Mouse (Mus musculus) embryonic facial prominence, embryonic 11.5 days (tissue): ENCODE measurements around the gene Syt1. TPM values are rescaled to one million over a fixed set of nuclear protein-coding genes. Genes with fewer than 3 reads are reported as not detected.

Source experiments
- ATAC-seq: fragments of 200-750 bp; cut with Nextera tagmentation; replicated peaks from 2 replicates; pipeline ENCODE4 v1.8.0; 2017; ENCODE audit warnings: low read depth; ENCODE audit not compliant: insufficient number of reproducible peaks, low FRiP score, low TSS enrichment
- DNase-seq: peaks from one replicate; pipeline ENCODE4 v3.0.0-alpha.2; 2015; ENCODE audit warnings: low spot score
- H3K27ac ChIP-seq: fragments of 300-500 bp; sonication (generic); replicated peaks from 2 replicates; pipeline ENCODE4 v1.5.1; 2014; ENCODE audit warnings: mild to moderate bottlenecking, low read depth, low read length, control low read depth
- H3K27me3 ChIP-seq: fragments of 300-500 bp; sonication (generic); 2 replicates; pipeline ENCODE4 v1.6.1; 2014; ENCODE audit warnings: mild to moderate bottlenecking, low read length, moderate library complexity, mixed read lengths; ENCODE audit not compliant: control insufficient read depth, insufficient read depth
- H3K36me3 ChIP-seq: fragments of 300-500 bp; sonication (generic); replicated peaks from 2 replicates; pipeline ENCODE4 v1.6.1; 2014; ENCODE audit warnings: low read depth, mild to moderate bottlenecking, low read length, moderate library complexity, mixed read lengths; ENCODE audit not compliant: control insufficient read depth, insufficient read depth
- H3K4me1 ChIP-seq: fragments of 300-500 bp; sonication (generic); 2 replicates; pipeline ENCODE4 v1.6.1; 2014; ENCODE audit warnings: low read length, mixed read lengths; ENCODE audit not compliant: control insufficient read depth, insufficient read depth
- H3K4me2 ChIP-seq: fragments of 300-500 bp; sonication (generic); 2 replicates; pipeline ENCODE4 v1.6.1; 2014; ENCODE audit warnings: low read depth, mild to moderate bottlenecking, control low read depth, low read length, moderate library complexity
- H3K4me3 ChIP-seq: fragments of 300-500 bp; sonication (generic); 2 replicates; pipeline ENCODE4 v1.5.1; 2014; ENCODE audit warnings: low read depth, low read length, control low read depth
- H3K9ac ChIP-seq: fragments of 300-500 bp; sonication (generic); replicated peaks from 2 replicates; pipeline ENCODE4 v1.6.1; 2014; ENCODE audit warnings: mild to moderate bottlenecking, control low read depth, low read length
- H3K9me3 ChIP-seq: fragments of 300-500 bp; sonication (generic); replicated peaks from 2 replicates; pipeline ENCODE4 v1.6.1; 2016; ENCODE audit warnings: mild to moderate bottlenecking, low read length, inconsistent platforms, mixed read lengths; ENCODE audit not compliant: control insufficient read depth
- WGBS: fragments of 180-500 bp; shearing (Covaris S2); extraction: QIAGEN DNeasy Blood & Tissue Kit; methylation state at CpG from one replicate; pipeline ENCODE4 v1.1.7; 2014; 5-methylcytosine and 5-hydroxymethylcytosine counted together
- polyA plus RNA-seq: library from polyadenylated mRNA; unstranded; fragments of >200 nt; fragmentation: Nextera tagmentation; extraction: Ambion mirVana; gene quantifications from 2 replicates; pipeline ENCODE4 v1.2.1, GENCODE M21; 2014

The Syt1 gene
- polyA plus RNA-seq, 1 experiment from 2014 or later = 7.1 TPM

- H3K4me1 ChIP-seq = no peaks in the 10 kb centered on the region
- no peaks in the 10 kb centered on the region for H3K9me3 ChIP-seq
- WGBS = 78% methylated on average over 7 of the region's 7 CpGs
- no peaks in the 10 kb centered on the region for H3K36me3 ChIP-seq
- H3K4me2 ChIP-seq = no peak overlapping the region
- ATAC-seq (no peak), DNase-seq (no peak)
- no peak overlapping the region for H3K9ac ChIP-seq
- H3K4me3 ChIP-seq = no peak overlapping the region
- H3K27ac ChIP-seq = no peak overlapping the region
- H3K27me3 ChIP-seq = no peaks in the 10 kb centered on the region
Observed at GRCm38 (mm10) chr10:108636086-108636485, 374.7 kb downstream of the Syt1 start.

GRCm38 (mm10) chr10:108635616-108636015 lies 375.2 kb downstream of the Syt1 start:
- Histone ChIP-seq H3K27ac (no peak overlapping the region), H3K4me1 (no peaks in the 10 kb centered on the region), H3K4me2 (no peak overlapping the region), H3K9ac (no peak overlapping the region), H3K4me3 (no peak overlapping the region), H3K9me3 (no peaks in the 10 kb centered on the region), H3K27me3 (no peaks in the 10 kb centered on the region), H3K36me3 (no peaks in the 10 kb centered on the region)
- 85% methylated on average over 4 of the region's 4 CpGs for WGBS
- no peak for ATAC-seq
- DNase-seq = no peak

- no peak for DNase-seq
Observed at GRCm38 (mm10) chr10:108630841-108631240, 379.9 kb downstream of the Syt1 start.

GRCm38 (mm10) chr10:108626404-108626803 lies 384.4 kb downstream of the Syt1 start:
- no peak overlapping the region for H3K4me3 ChIP-seq
- 42% methylated on average over 3 of the region's 3 CpGs for WGBS
- H3K27me3 ChIP-seq = no peaks in the 10 kb centered on the region
- no peaks in the 10 kb centered on the region for H3K9me3 ChIP-seq
- H3K4me1 ChIP-seq = no peaks in the 10 kb centered on the region
- ATAC-seq = no peak
- no peak overlapping the region for H3K4me2 ChIP-seq
- no peak overlapping the region for H3K9ac ChIP-seq
- no peak for DNase-seq
- H3K27ac ChIP-seq = no peak overlapping the region
- H3K36me3 ChIP-seq = no peaks in the 10 kb centered on the region

More at GRCm38 (mm10) chr10:108630841-108631240, 379.9 kb downstream of the Syt1 start:
- H3K4me2 ChIP-seq = no peak overlapping the region
- no peak overlapping the region for H3K9ac ChIP-seq
- no peaks in the 10 kb centered on the region for H3K36me3 ChIP-seq
- 91% methylated on average over 8 of the region's 8 CpGs for WGBS
- no peak overlapping the region for H3K4me3 ChIP-seq
- ATAC-seq = no peak
- H3K27ac ChIP-seq = no peak overlapping the region
- no peaks in the 10 kb centered on the region for H3K27me3 ChIP-seq
- H3K9me3 ChIP-seq = no peaks in the 10 kb centered on the region
- H3K4me1 ChIP-seq = no peaks in the 10 kb centered on the region

- H3K4me3 ChIP-seq = no peak overlapping the region
- no peaks in the 10 kb centered on the region for H3K9me3 ChIP-seq
- H3K36me3 ChIP-seq = no peaks in the 10 kb centered on the region
- no peak overlapping the region for H3K9ac ChIP-seq
- no peaks in the 10 kb centered on the region for H3K27me3 ChIP-seq
- DNase-seq (no peak), ATAC-seq (no peak)
- H3K4me1 ChIP-seq = no peaks in the 10 kb centered on the region
- 66% methylated on average over 4 of the region's 4 CpGs for WGBS
- H3K4me2 ChIP-seq = no peak overlapping the region
- no peak overlapping the region for H3K27ac ChIP-seq
Observed at GRCm38 (mm10) chr10:108623002-108623401, 387.8 kb downstream of the Syt1 start.

GRCm38 (mm10) chr10:108619861-108620260 lies 390.9 kb downstream of the Syt1 start:
- H3K27me3 ChIP-seq = no peaks in the 10 kb centered on the region
- H3K36me3 ChIP-seq = no peaks in the 10 kb centered on the region
- H3K4me1 ChIP-seq = no peaks in the 10 kb centered on the region
- WGBS = 87% methylated on average over 5 of the region's 5 CpGs
- DNase-seq (no peak), ATAC-seq (no peak)
- no peaks in the 10 kb centered on the region for H3K9me3 ChIP-seq
- no peak overlapping the region for H3K9ac ChIP-seq
- no peak overlapping the region for H3K4me2 ChIP-seq
- no peak overlapping the region for H3K4me3 ChIP-seq
- no peak overlapping the region for H3K27ac ChIP-seq

GRCm38 (mm10) chr10:108619217-108619616 lies 391.6 kb downstream of the Syt1 start:
- WGBS = 87% methylated on average over 5 of the region's 5 CpGs

GRCm38 (mm10) chr10:108610057-108610644 lies 400.6 kb downstream of the Syt1 start:
- no peaks in the 10 kb centered on the region for H3K4me1 ChIP-seq
- ATAC-seq (no peak), DNase-seq (no peak)
- no peaks in the 10 kb centered on the region for H3K27me3 ChIP-seq
- 78% methylated on average over 14 of the region's 14 CpGs for WGBS
- H3K4me3 ChIP-seq = no peak overlapping the region
- no peak overlapping the region for H3K9ac ChIP-seq
- no peak overlapping the region for H3K27ac ChIP-seq
- H3K9me3 ChIP-seq = no peaks in the 10 kb centered on the region
- H3K36me3 ChIP-seq = no peaks in the 10 kb centered on the region
- no peak overlapping the region for H3K4me2 ChIP-seq

More at GRCm38 (mm10) chr10:108619217-108619616, 391.6 kb downstream of the Syt1 start:
- no peak for ATAC-seq
- Histone ChIP-seq H3K9me3 (no peaks in the 10 kb centered on the region), H3K9ac (no peak overlapping the region), H3K4me3 (no peak overlapping the region), H3K27ac (no peak overlapping the region), H3K36me3 (no peaks in the 10 kb centered on the region), H3K27me3 (no peaks in the 10 kb centered on the region), H3K4me1 (no peaks in the 10 kb centered on the region), H3K4me2 (no peak overlapping the region)
- DNase-seq = no peak
